Mouse (Mus musculus): ENCODE results near the gene Lhx1.

Lhx1 gene

GRCm38 (mm10) chr11:84476641-84477040 lies 48.7 kb downstream of the Lhx1 start:
- DNase-seq: no peak

GRCm38 (mm10) chr11:84475991-84476390 lies 49.3 kb downstream of the Lhx1 start:
- no peak for DNase-seq

DNA sequence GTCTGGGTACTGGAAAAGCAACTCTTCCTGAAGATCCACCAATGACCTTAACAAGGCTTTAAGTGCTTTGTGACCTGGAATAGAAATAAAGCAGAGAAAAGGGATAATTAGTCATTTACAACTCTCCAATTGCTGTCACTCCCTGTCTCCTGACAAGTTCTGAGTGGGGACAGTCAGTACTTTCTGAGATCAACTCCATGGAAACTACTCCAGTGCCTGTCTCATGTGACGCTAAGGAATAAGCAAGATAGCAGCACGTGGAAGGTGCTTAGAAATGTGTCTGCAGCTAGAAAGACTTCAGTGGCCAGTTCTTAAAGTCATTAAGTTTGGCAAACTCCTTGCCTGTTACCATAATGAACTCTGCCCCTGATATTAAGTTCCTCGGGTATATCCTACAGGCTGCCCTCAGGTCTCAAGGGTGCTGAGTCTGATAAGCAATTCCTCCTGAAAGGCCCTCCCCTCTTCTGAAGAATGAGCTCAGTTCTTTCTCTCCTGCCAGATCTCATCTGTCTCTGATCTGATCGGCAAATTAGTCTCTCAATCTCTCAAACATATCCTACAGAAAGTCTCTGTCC lies 52.2 kb downstream of the Lhx1 start:
- no peak for DNase-seq

Data from cerebellum, adult 8-10 months (tissue).